Mouse (Mus musculus) kidney, embryonic 14.5 days (tissue): Measurements from ENCODE around the gene Maml3. TPM values are rescaled to one million over a fixed set of nuclear protein-coding genes. Genes with fewer than 3 reads are reported as not detected.

Experiments used
- ATAC-seq: fragments of 200-750 bp; cut with Nextera tagmentation; 2 replicates; pipeline ENCODE4 v1.8.0; 2017; ENCODE audit warnings: moderate number of reproducible peaks, mild to moderate bottlenecking, moderate TSS enrichment, moderate library complexity; ENCODE audit not compliant: low FRiP score, low TSS enrichment
- H3K27ac ChIP-seq: fragments of 300-500 bp; sonication (generic); 2 replicates; pipeline ENCODE4 v1.5.1; 2014; ENCODE audit warnings: low read depth, mild to moderate bottlenecking, low read length, moderate library complexity, mixed read lengths
- H3K27me3 ChIP-seq: fragments of 300-500 bp; sonication (generic); 2 replicates; pipeline ENCODE4 v1.6.1; 2014; ENCODE audit warnings: mild to moderate bottlenecking, low read length; ENCODE audit not compliant: control insufficient read depth, insufficient read depth
- H3K36me3 ChIP-seq: fragments of 300-500 bp; sonication (generic); 2 replicates; pipeline ENCODE4 v1.6.1; 2014; ENCODE audit warnings: low read length, mixed read lengths; ENCODE audit not compliant: control insufficient read depth, insufficient read depth
- H3K4me1 ChIP-seq: fragments of 300-500 bp; sonication (generic); 2 replicates; pipeline ENCODE4 v1.6.1; 2014; ENCODE audit warnings: low read length, mixed read lengths; ENCODE audit not compliant: control insufficient read depth, insufficient read depth
- H3K4me2 ChIP-seq: fragments of 300-500 bp; sonication (generic); replicated peaks from 2 replicates; pipeline ENCODE4 v1.6.1; 2014; ENCODE audit warnings: low read depth, mild to moderate bottlenecking, low read length
- H3K4me3 ChIP-seq: fragments of 300-500 bp; sonication (generic); 2 replicates; pipeline ENCODE4 v1.5.1; 2014; ENCODE audit warnings: mild to moderate bottlenecking, low read length
- H3K9ac ChIP-seq: fragments of 300-500 bp; sonication (generic); 2 replicates; pipeline ENCODE4 v1.6.1; 2014; ENCODE audit warnings: low read depth, mild to moderate bottlenecking, low read length, moderate library complexity
- H3K9me3 ChIP-seq: fragments of 300-500 bp; sonication (generic); 2 replicates; pipeline ENCODE4 v1.6.1; 2016; ENCODE audit warnings: low read length; ENCODE audit not compliant: control insufficient read depth
- WGBS: fragments of 180-500 bp; shearing (Covaris S2); extraction: QIAGEN DNeasy Blood & Tissue Kit; methylation state at CpG from one replicate; pipeline ENCODE4 v1.1.7; 2014; 5-methylcytosine and 5-hydroxymethylcytosine counted together
- polyA plus RNA-seq: library from polyadenylated mRNA; unstranded; fragments of >200 nt; fragmentation: Nextera tagmentation; extraction: Ambion mirVana; gene quantifications from 2 replicates; pipeline ENCODE4 v1.2.1, GENCODE M21; 2014

The Maml3 gene
- polyA plus RNA-seq, 1 experiment from 2014 or later = 9.4 TPM

GRCm38 (mm10) chr3:52045221-52045641, 59.6 kb downstream of the Maml3 start:
- Histone ChIP-seq H3K9me3 (no peaks in the 10 kb centered on the region), H3K9ac (peak overlapping the region; percentile 47; the same call in 1 of the 2 replicates), H3K27me3 (no peaks in the 10 kb centered on the region), H3K36me3 (no peaks in the 10 kb centered on the region), H3K4me2 (peak overlapping the region; percentile 52), H3K4me3 (peak overlapping the region; percentile 12; the same call in 1 of the 2 replicates), H3K4me1 (peaks cover 38% of the 10 kb centered on the region), H3K27ac (peak overlapping the region; percentile 96)
- ATAC-seq = no peak
- WGBS = 13% methylated on average over 6 of the region's 6 CpGs

GRCm38 (mm10) chr3:52044651-52045050, 60.2 kb downstream of the Maml3 start:
- H3K4me3 ChIP-seq = peak overlapping the region; percentile 12; the same call in 1 of the 2 replicates
- H3K4me2 ChIP-seq = peak overlapping the region; percentile 52
- peaks cover 38% of the 10 kb centered on the region for H3K4me1 ChIP-seq
- H3K27ac ChIP-seq = peak overlapping the region; percentile 96
- H3K27me3 ChIP-seq = no peaks in the 10 kb centered on the region
- H3K9me3 ChIP-seq = no peaks in the 10 kb centered on the region
- H3K36me3 ChIP-seq = no peaks in the 10 kb centered on the region
- WGBS = 6% methylated on average over 14 of the region's 14 CpGs
- peak overlapping the region; percentile 47 for H3K9ac ChIP-seq
- no peak for ATAC-seq

- Histone ChIP-seq H3K27me3 (no peaks in the 10 kb centered on the region), H3K36me3 (no peaks in the 10 kb centered on the region), H3K4me1 (peaks cover 38% of the 10 kb centered on the region), H3K27ac (peak overlapping the region; percentile 43; the same call in 1 of the 2 replicates), H3K9ac (no peak overlapping the region), H3K9me3 (no peaks in the 10 kb centered on the region), H3K4me3 (no peak overlapping the region), H3K4me2 (no peak overlapping the region)
- ATAC-seq = no peak
- 52% methylated on average over 4 of the region's 4 CpGs for WGBS
Observed at GRCm38 (mm10) chr3:52043847-52044246, 61.0 kb downstream of the Maml3 start.

GRCm38 (mm10) chr3:52042680-52043079, 62.2 kb downstream of the Maml3 start:
- 84% methylated on average over 3 of the region's 3 CpGs for WGBS
- Histone ChIP-seq H3K4me3 (no peak overlapping the region), H3K27me3 (no peaks in the 10 kb centered on the region), H3K9me3 (no peaks in the 10 kb centered on the region), H3K36me3 (no peaks in the 10 kb centered on the region), H3K4me1 (peaks cover 42% of the 10 kb centered on the region), H3K9ac (no peak overlapping the region), H3K4me2 (no peak overlapping the region), H3K27ac (no peak overlapping the region)
- ATAC-seq = no peak

- no peak for ATAC-seq
- peaks cover 37% of the 10 kb centered on the region for H3K4me1 ChIP-seq
- WGBS = 86% methylated on average over 7 of the region's 7 CpGs
Observed at GRCm38 (mm10) chr3:52039958-52040357, 64.9 kb downstream of the Maml3 start.

GRCm38 (mm10) chr3:52037260-52037659, 67.6 kb downstream of the Maml3 start:
- H3K4me3 ChIP-seq = no peak overlapping the region
- H3K4me2 ChIP-seq = no peak overlapping the region
- H3K36me3 ChIP-seq = no peaks in the 10 kb centered on the region
- H3K4me1 ChIP-seq = peaks cover 40% of the 10 kb centered on the region
- H3K9ac ChIP-seq = no peak overlapping the region
- 18% methylated on average over 5 of the region's 5 CpGs for WGBS
- ATAC-seq = peak; percentile 44; the same call in 1 of the 2 replicates
- H3K9me3 ChIP-seq = no peaks in the 10 kb centered on the region
- no peak overlapping the region for H3K27ac ChIP-seq
- no peaks in the 10 kb centered on the region for H3K27me3 ChIP-seq

More at GRCm38 (mm10) chr3:52039958-52040357, 64.9 kb downstream of the Maml3 start:
- H3K9me3 ChIP-seq = no peaks in the 10 kb centered on the region
- H3K4me2 ChIP-seq = no peak overlapping the region
- no peak overlapping the region for H3K27ac ChIP-seq
- no peaks in the 10 kb centered on the region for H3K36me3 ChIP-seq
- no peak overlapping the region for H3K9ac ChIP-seq
- H3K27me3 ChIP-seq = no peaks in the 10 kb centered on the region
- H3K4me3 ChIP-seq = no peak overlapping the region

- H3K4me2 ChIP-seq = no peak overlapping the region
- H3K27ac ChIP-seq = peak overlapping the region; percentile 77
- no peaks in the 10 kb centered on the region for H3K36me3 ChIP-seq
- H3K4me1 ChIP-seq = peaks cover 36% of the 10 kb centered on the region
- ATAC-seq = 0 out of 2 replicates have a peak, but pooled peaks have one; percentile 40
- H3K4me3 ChIP-seq = no peak overlapping the region
- peak overlapping the region; percentile 34; the same call in 1 of the 2 replicates for H3K9ac ChIP-seq
- no peaks in the 10 kb centered on the region for H3K27me3 ChIP-seq
- WGBS = 14% methylated on average over 8 of the region's 8 CpGs
- H3K9me3 ChIP-seq = no peaks in the 10 kb centered on the region
Observed at GRCm38 (mm10) chr3:52035404-52035803, 69.5 kb downstream of the Maml3 start.

GRCm38 (mm10) chr3:52033857-52034588, 70.9 kb downstream of the Maml3 start:
- Histone ChIP-seq H3K36me3 (no peaks in the 10 kb centered on the region), H3K4me3 (no peak overlapping the region), H3K9me3 (no peaks in the 10 kb centered on the region), H3K9ac (peak overlapping the region; percentile 23; the same call in 1 of the 2 replicates), H3K4me2 (peak overlapping the region; percentile 19; the same call in 1 of the 2 replicates), H3K27me3 (no peaks in the 10 kb centered on the region), H3K4me1 (peaks cover 44% of the 10 kb centered on the region), H3K27ac (peak overlapping the region; percentile 77)
- peak; percentile 71; the same call in 1 of the 2 replicates for ATAC-seq
- WGBS = 8% methylated on average over 14 of the region's 14 CpGs

GRCm38 (mm10) chr3:52031327-52031726, 73.5 kb downstream of the Maml3 start:
- no peak overlapping the region for H3K4me2 ChIP-seq
- no peaks in the 10 kb centered on the region for H3K27me3 ChIP-seq
- H3K9me3 ChIP-seq = no peaks in the 10 kb centered on the region
- no peak for ATAC-seq
- peaks cover 39% of the 10 kb centered on the region for H3K4me1 ChIP-seq
- no peak overlapping the region for H3K27ac ChIP-seq
- no peaks in the 10 kb centered on the region for H3K36me3 ChIP-seq
- no peak overlapping the region for H3K4me3 ChIP-seq
- no peak overlapping the region for H3K9ac ChIP-seq
